Mouse (Mus musculus) heart, adult 2 months (tissue): ENCODE data around the gene Pbx2.

ENCODE experiments used
- CTCF ChIP-seq: fragments of 200-600 bp; IDR thresholded peaks from 2 replicates; pipeline ENCODE4 v1.8.1; 2022; ENCODE audit warnings: antibody characterized with exemption, mild to moderate bottlenecking, moderate library complexity
- POLR2A ChIP-seq: fragments of 200-500 bp; IDR thresholded peaks from 2 replicates; pipeline ENCODE4 v1.6.1; 2011; ENCODE audit warnings: mild to moderate bottlenecking, low read depth, low read length, control low read depth; ENCODE audit not compliant: insufficient read depth

DNA sequence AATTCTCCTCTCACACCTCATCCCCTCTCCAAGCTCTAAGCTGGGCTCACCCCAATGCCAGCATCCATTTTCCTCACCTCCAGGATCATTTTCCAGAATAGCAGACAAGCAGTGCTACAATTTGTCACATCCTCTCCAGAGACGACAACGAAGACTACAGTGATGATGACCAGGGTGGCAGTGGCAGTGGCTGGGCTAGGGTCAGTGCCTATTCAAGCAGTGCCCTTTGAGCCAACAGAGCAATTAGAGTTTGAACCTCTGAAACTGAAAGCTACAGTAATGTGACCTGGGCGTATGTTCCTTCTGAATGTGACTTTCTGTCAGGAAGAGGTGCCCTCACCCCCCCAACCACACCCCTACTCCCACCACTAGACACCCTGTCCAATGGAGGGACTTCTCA is 41.9 kb upstream of the Pbx2 start:
- TF ChIP-seq CTCF: no peak
- no peak for TF ChIP-seq POLR2A
